Mouse (Mus musculus) kidney, embryonic 15.5 days (tissue): ENCODE measurements at regions not wholly inside any gene's neighbourhood (a gene's known extent, or its start where the extent isn't known, plus 50 kb on each side); places are given as distances from the start of the nearest gene placed in this dataset.

Experiments
- ATAC-seq: fragments of 200-750 bp; cut with Nextera tagmentation; replicated peaks from 2 replicates; pipeline ENCODE4 v1.8.0; 2017; ENCODE audit warnings: moderate TSS enrichment; ENCODE audit not compliant: low FRiP score
- H3K27ac ChIP-seq: fragments of 300-500 bp; sonication (generic); 2 replicates; pipeline ENCODE4 v1.5.1; 2015; ENCODE audit warnings: mild to moderate bottlenecking, inconsistent platforms
- H3K27me3 ChIP-seq: fragments of 300-500 bp; sonication (generic); 2 replicates; pipeline ENCODE4 v1.6.1; 2015; ENCODE audit warnings: inconsistent platforms
- H3K36me3 ChIP-seq: fragments of 300-500 bp; sonication (generic); 2 replicates; pipeline ENCODE4 v1.6.1; 2015; ENCODE audit warnings: inconsistent platforms
- H3K4me1 ChIP-seq: fragments of 300-500 bp; sonication (generic); 2 replicates; pipeline ENCODE4 v1.6.1; 2015; ENCODE audit warnings: inconsistent platforms
- H3K4me2 ChIP-seq: fragments of 300-500 bp; sonication (generic); 2 replicates; pipeline ENCODE4 v1.6.1; 2015; ENCODE audit warnings: moderate library complexity, mild to moderate bottlenecking, inconsistent platforms
- H3K4me3 ChIP-seq: fragments of 300-500 bp; sonication (generic); replicated peaks from 2 replicates; pipeline ENCODE4 v1.5.1; 2015; ENCODE audit warnings: mild to moderate bottlenecking, inconsistent platforms
- H3K9ac ChIP-seq: fragments of 300-500 bp; sonication (generic); 2 replicates; pipeline ENCODE4 v1.6.1; 2015; ENCODE audit warnings: mild to moderate bottlenecking, inconsistent platforms
- H3K9me3 ChIP-seq: fragments of 300-500 bp; sonication (generic); replicated peaks from 2 replicates; pipeline ENCODE4 v1.6.1; 2016; ENCODE audit warnings: inconsistent platforms
- WGBS: fragments of 180-500 bp; shearing (Covaris S2); methylation state at CpG from one replicate; pipeline ENCODE4 v1.1.7; 2015; ENCODE audit warnings: mixed read lengths; 5-methylcytosine and 5-hydroxymethylcytosine counted together

DNA sequence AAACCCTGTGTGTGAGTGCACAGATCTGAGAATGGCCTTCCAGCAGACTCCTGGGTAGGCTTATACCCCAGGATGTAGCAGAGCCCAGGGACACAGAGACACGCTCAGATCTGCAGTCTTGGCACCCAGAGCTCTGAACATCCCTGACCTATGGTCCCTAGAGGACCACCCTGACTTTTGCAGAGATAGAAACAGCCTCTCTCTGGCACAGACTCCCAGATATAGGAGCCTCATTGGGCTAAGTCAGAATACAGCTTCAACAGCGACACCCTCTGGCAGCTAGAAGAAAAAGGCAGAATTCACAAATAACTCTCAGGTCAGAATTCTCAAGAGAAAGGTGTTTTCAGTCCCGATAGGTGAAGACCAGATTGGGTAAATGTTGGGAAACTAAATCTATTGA, 115.3 kb upstream of the Clint1 start:
- Histone ChIP-seq H3K4me1 (peaks cover 10% of the 10 kb centered on the region; the same call in 1 of the 2 replicates), H3K9ac (no peak overlapping the region), H3K27me3 (no peaks in the 10 kb centered on the region), H3K36me3 (no peaks in the 10 kb centered on the region), H3K9me3 (no peaks in the 10 kb centered on the region), H3K27ac (no peak overlapping the region), H3K4me2 (no peak overlapping the region), H3K4me3 (no peak overlapping the region)
- WGBS, result 35% methylated on average over 3 of the region's 3 CpGs
- no peak for ATAC-seq

DNA sequence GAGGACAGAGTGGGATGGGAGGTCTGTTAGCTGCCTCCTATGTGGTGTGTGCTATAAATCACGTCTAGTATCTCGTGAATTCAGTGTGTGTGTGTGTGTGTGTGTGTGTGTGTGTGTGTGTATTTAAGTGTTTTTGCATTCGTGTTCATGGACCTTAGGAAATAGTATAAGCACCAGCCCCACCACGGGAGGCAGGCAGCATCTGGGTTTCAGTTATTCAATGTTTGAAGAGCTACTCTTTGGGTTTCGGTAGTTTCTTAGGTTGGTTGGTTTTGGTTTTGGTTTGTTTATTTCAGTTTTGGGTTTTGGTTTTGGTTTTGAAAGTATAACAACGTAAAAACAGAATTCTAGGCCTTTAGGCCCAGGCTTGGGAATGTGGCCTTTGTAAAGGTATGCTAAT, 113.5 kb upstream of the Clint1 start:
- Histone ChIP-seq H3K9me3 (no peaks in the 10 kb centered on the region), H3K4me2 (no peak overlapping the region), H3K4me3 (no peak overlapping the region), H3K27ac (no peak overlapping the region), H3K4me1 (peaks cover 10% of the 10 kb centered on the region; the same call in 1 of the 2 replicates), H3K36me3 (no peaks in the 10 kb centered on the region), H3K27me3 (no peaks in the 10 kb centered on the region), H3K9ac (no peak overlapping the region)
- no peak for ATAC-seq
- 77% methylated on average over 6 of the region's 6 CpGs for WGBS

GRCm38 (mm10) chr11:45745941-45746340, 105.9 kb upstream of the Clint1 start:
- Histone ChIP-seq H3K9ac (no peak overlapping the region), H3K27ac (no peak overlapping the region), H3K4me3 (no peak overlapping the region), H3K36me3 (no peaks in the 10 kb centered on the region), H3K4me1 (no peaks in the 10 kb centered on the region), H3K27me3 (no peaks in the 10 kb centered on the region), H3K9me3 (0 out of 2 replicates have a peak, but pooled peaks cover 4% of the 10 kb centered on the region), H3K4me2 (no peak overlapping the region)
- 70% methylated on average over 2 of the region's 2 CpGs for WGBS
- ATAC-seq, result no peak

DNA sequence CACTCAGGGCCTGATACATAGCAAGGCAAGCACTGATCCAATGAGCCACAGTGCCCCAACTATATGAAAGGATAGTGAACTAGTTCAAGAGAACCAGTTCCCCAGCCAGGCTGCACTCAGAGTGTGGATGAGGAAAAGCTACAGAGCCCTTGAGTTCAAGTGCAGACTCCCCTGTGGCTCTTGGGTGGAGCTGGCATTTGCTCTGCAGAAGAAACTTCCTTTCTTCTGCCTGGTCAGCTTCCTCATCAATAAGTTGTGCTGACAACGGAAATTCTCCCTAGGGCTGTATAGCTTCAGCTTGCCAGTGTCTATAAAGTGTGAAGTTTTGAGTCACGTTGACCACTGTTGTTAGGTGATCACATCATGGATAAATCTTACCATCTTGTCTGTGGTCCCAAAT, 101.6 kb upstream of the Clint1 start:
- no peak for ATAC-seq
- WGBS, result 73% methylated on average over 2 of the region's 2 CpGs
- H3K4me1 ChIP-seq, result no peaks in the 10 kb centered on the region
- H3K4me2 ChIP-seq, result no peak overlapping the region
- no peaks in the 10 kb centered on the region for H3K36me3 ChIP-seq
- H3K27me3 ChIP-seq, result no peaks in the 10 kb centered on the region
- no peaks in the 10 kb centered on the region for H3K9me3 ChIP-seq
- no peak overlapping the region for H3K9ac ChIP-seq
- no peak overlapping the region for H3K27ac ChIP-seq
- H3K4me3 ChIP-seq, result no peak overlapping the region

DNA sequence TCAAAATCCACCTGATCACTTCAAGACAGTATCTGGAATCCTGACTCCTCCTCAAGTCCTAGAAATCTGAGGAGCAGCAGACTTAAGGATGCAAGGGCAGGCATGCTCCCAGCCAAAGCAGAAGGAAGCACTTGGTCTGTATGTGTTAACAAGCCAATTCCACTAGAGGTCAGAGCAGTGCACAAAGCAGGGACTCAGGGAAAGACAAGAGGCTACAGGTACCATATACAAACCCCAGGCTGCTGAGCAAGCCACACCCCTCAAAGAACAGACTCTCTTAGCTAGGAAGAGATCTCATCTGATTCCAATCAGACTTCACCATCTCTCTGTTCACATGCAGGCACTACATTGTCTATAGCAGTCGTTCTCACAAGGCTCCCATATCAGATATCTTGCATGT, 99.6 kb upstream of the Clint1 start:
- ATAC-seq, result peak; percentile 81
- H3K4me2 ChIP-seq, result no peak overlapping the region
- no peak overlapping the region for H3K9ac ChIP-seq
- no peaks in the 10 kb centered on the region for H3K9me3 ChIP-seq
- 35% methylated on average over 1 of the region's 1 CpGs for WGBS
- no peaks in the 10 kb centered on the region for H3K36me3 ChIP-seq
- no peaks in the 10 kb centered on the region for H3K27me3 ChIP-seq
- H3K27ac ChIP-seq, result no peak overlapping the region
- no peak overlapping the region for H3K4me3 ChIP-seq
- H3K4me1 ChIP-seq, result no peaks in the 10 kb centered on the region

GRCm38 (mm10) chr11:45752791-45753190, 99.1 kb upstream of the Clint1 start:
- H3K9me3 ChIP-seq, result no peaks in the 10 kb centered on the region
- no peak overlapping the region for H3K4me3 ChIP-seq
- no peaks in the 10 kb centered on the region for H3K27me3 ChIP-seq
- H3K4me1 ChIP-seq, result no peaks in the 10 kb centered on the region
- WGBS, result 74% methylated on average over 2 of the region's 2 CpGs
- no peak overlapping the region for H3K27ac ChIP-seq
- H3K4me2 ChIP-seq, result no peak overlapping the region
- H3K36me3 ChIP-seq, result no peaks in the 10 kb centered on the region
- no peak for ATAC-seq
- H3K9ac ChIP-seq, result no peak overlapping the region

DNA sequence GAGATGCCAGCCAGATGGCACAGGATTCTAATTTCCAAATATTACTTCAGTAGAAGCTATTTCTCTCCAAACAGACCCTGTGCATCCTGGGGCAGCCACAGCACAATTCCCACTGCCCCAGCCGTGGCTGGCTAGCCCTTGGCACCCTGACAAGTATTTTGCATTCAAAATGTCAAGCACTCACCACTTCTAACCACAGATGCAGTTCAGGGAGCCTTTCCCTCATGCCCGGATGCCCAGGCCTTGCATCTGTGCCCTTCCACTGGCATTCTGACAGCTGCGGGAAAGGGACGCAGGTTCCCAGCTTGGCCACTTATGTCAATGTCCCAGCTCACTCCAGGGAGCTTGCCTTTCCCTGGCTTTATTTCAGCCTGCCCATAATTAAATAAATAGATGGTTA, 84.8 kb upstream of the Clint1 start:
- Histone ChIP-seq H3K4me3 (no peak overlapping the region), H3K9ac (no peak overlapping the region), H3K36me3 (no peaks in the 10 kb centered on the region), H3K27me3 (no peaks in the 10 kb centered on the region), H3K9me3 (no peaks in the 10 kb centered on the region), H3K4me2 (no peak overlapping the region), H3K4me1 (no peaks in the 10 kb centered on the region), H3K27ac (no peak overlapping the region)
- ATAC-seq, result no peak
- WGBS, result 74% methylated on average over 4 of the region's 4 CpGs

- no peak for ATAC-seq
- H3K27ac ChIP-seq, result no peak overlapping the region
- no peak overlapping the region for H3K4me2 ChIP-seq
- H3K9me3 ChIP-seq, result no peaks in the 10 kb centered on the region
- H3K4me3 ChIP-seq, result no peak overlapping the region
- no peaks in the 10 kb centered on the region for H3K27me3 ChIP-seq
- 82% methylated on average over 4 of the region's 4 CpGs for WGBS
- no peak overlapping the region for H3K9ac ChIP-seq
- no peaks in the 10 kb centered on the region for H3K36me3 ChIP-seq
- H3K4me1 ChIP-seq, result peaks cover 17% of the 10 kb centered on the region; the same call in 1 of the 2 replicates
Observed at GRCm38 (mm10) chr11:45782435-45782834, 69.4 kb upstream of the Clint1 start.

DNA sequence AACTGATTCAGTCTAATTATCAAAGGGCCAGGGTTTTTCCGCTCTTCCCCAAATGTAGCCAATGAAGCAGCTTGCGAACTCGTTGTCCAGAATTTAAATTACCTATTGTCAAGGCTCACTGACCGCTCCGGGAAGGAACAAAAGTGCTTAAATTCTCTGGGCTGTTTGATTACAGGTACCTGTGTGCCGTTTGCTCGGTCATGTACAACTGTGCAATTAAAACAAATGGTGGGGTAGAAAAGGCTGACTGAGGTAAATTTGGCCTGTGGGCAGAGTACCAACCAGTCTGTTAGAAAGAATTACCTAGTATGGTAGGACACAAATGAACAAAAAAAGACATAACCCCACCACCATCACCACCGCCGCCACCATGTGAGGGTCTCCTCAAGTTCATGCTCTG, 66.0 kb upstream of the Clint1 start:
- peak overlapping the region; percentile 27; the same call in 1 of the 2 replicates for H3K27ac ChIP-seq
- H3K4me2 ChIP-seq, result no peak overlapping the region
- H3K9ac ChIP-seq, result no peak overlapping the region
- no peaks in the 10 kb centered on the region for H3K36me3 ChIP-seq
- ATAC-seq, result peak; percentile 56; the same call in 1 of the 2 replicates
- WGBS, result 61% methylated on average over 9 of the region's 9 CpGs
- no peaks in the 10 kb centered on the region for H3K27me3 ChIP-seq
- no peaks in the 10 kb centered on the region for H3K9me3 ChIP-seq
- peaks cover 17% of the 10 kb centered on the region; the same call in 1 of the 2 replicates for H3K4me1 ChIP-seq
- H3K4me3 ChIP-seq, result no peak overlapping the region

DNA sequence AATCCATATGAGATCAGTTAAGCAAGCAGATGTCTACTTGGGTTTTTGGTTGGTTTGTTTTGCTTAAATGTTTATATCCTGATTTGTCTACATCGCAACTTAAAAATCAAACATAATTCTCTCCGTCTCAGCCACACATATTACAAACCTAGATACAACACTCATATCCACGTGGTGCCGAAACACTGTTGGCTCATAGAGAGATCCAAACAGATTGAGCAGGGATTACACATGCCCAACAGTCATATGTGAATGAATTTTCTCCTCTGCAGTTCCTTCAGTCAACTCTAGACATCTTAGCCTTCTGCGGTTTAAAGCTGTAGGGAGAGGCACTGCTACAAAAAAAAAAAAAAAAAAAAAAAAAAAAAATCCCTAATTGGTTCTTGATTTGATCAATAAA, 64.4 kb upstream of the Clint1 start:
- ATAC-seq, result no peak
- no peak overlapping the region for H3K9ac ChIP-seq
- H3K4me3 ChIP-seq, result no peak overlapping the region
- H3K4me1 ChIP-seq, result peaks cover 17% of the 10 kb centered on the region; the same call in 1 of the 2 replicates
- no peak overlapping the region for H3K27ac ChIP-seq
- H3K9me3 ChIP-seq, result no peaks in the 10 kb centered on the region
- WGBS, result 91% methylated on average over 5 of the region's 5 CpGs
- H3K36me3 ChIP-seq, result no peaks in the 10 kb centered on the region
- no peak overlapping the region for H3K4me2 ChIP-seq
- no peaks in the 10 kb centered on the region for H3K27me3 ChIP-seq

DNA sequence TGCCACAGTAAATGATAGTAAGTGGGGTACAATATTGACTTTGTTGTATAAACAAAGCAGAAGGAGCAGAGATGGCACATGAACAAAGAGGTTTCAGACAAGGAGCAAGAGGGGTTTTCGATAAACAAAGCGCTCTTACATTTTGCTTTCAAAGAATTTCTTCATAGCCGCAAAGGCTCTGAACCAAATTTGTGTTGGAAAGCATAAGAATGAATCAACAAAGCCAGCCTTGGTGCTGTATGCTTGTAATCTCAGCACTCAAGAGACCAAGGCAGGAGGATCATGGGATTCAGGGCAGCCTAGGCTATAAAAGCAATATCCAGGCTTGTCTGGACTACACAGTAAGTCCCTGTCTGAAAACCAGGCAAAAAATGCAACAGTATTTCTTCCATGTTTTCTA, 62.0 kb upstream of the Clint1 start:
- Histone ChIP-seq H3K27ac (no peak overlapping the region), H3K9me3 (no peaks in the 10 kb centered on the region), H3K4me3 (no peak overlapping the region), H3K36me3 (no peaks in the 10 kb centered on the region), H3K4me1 (peaks cover 15% of the 10 kb centered on the region; the same call in 1 of the 2 replicates), H3K9ac (no peak overlapping the region), H3K4me2 (no peak overlapping the region), H3K27me3 (no peaks in the 10 kb centered on the region)
- ATAC-seq, result no peak
- 93% methylated on average over 3 of the region's 3 CpGs for WGBS

GRCm38 (mm10) chr11:45790504-45790903, 61.3 kb upstream of the Clint1 start:
- Histone ChIP-seq H3K4me3 (no peak overlapping the region), H3K9ac (no peak overlapping the region), H3K27ac (no peak overlapping the region), H3K9me3 (no peaks in the 10 kb centered on the region), H3K4me2 (no peak overlapping the region), H3K36me3 (no peaks in the 10 kb centered on the region), H3K27me3 (no peaks in the 10 kb centered on the region), H3K4me1 (peaks cover 11% of the 10 kb centered on the region; the same call in 1 of the 2 replicates)
- WGBS, result 87% methylated on average over 8 of the region's 8 CpGs
- ATAC-seq, result no peak

DNA sequence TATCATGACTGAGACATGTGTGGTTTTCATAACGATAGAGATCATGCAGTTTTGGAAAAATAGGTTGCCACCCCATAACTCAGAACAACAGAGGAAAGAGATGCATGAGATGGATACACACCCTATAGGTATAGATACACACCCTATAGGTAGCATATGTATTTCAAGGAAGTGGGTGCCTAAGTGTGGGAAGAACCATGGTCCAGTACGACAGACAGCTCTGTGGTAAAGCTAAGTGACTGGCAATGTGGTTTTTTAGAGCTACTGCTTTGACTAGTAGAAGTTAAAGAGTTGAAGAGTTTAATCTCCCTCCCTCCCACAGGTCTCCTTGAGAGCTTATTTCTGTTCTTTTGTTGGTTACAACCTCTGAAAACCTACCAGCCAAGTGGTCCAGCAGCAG, 60.2 kb upstream of the Clint1 start:
- Histone ChIP-seq H3K4me3 (no peak overlapping the region), H3K27me3 (no peaks in the 10 kb centered on the region), H3K4me1 (0 out of 2 replicates have a peak, but pooled peaks cover 3% of the 10 kb centered on the region), H3K4me2 (no peak overlapping the region), H3K36me3 (no peaks in the 10 kb centered on the region), H3K27ac (no peak overlapping the region), H3K9me3 (no peaks in the 10 kb centered on the region), H3K9ac (no peak overlapping the region)
- 95% methylated on average over 2 of the region's 2 CpGs for WGBS
- ATAC-seq, result no peak
